Mouse (Mus musculus) c-Kit-negative CD71-positive TER-119-positive erythroid progenitor cells, embryonic 14.5 days (primary cell): ENCODE data around the gene Armt1.
"Not testable (repeated sequence)": the region's sequence is repeated elsewhere in the genome, so short reads cannot be mapped to it uniquely, and the experiment has no call there.

Experiments used
- DNase-seq: peaks from one replicate; pipeline ENCODE4 v3.0.0-alpha.2; 2013; ENCODE audit warnings: low read depth, low spot score

Gene Armt1

DNA sequence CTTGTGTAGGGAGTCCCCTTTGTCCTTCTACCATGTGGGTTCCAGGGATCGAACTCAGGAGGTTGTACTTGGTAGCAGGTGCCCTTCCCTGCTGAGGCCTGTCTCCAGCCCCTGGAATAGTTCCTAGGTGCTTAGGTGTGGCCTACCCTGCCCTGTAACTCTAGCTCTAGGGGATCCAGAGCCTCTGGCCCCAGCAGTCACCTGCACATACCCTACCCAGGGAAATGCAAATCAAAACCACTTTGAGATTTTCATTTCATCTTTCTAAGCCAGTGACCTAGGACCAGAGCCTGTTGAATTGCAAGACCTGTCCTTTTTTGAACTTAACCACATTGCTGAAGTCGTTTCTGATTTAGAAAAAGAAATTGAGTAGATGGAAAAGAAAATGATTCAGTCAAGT lies 1.6 kb downstream of the Armt1 start:
- DNase-seq: not testable (repeated sequence)

DNA sequence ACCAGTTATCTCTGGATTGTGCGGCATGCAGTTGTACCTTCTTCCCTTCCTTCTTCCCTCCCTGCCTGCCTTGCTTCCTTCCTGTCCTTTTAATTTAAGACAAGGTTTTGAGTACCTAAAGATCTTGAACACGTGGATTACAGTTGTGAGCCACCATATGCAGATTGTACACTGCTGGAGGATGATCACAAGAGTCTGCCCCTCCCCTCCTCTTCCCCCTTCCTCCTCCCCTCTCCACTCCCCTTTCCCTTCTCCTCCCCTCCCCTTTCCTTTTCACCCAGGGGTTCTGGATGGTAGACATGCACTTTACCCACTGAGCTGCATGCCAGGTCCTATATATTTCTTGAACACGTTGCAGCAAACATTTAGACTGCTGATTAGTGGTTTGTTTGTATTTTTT lies 3.1 kb downstream of the Armt1 start:
- no peak for DNase-seq

- no peak for DNase-seq
Measured at GRCm38 (mm10) chr10:4456409-4456808, 24.1 kb downstream of the Armt1 start.

GRCm38 (mm10) chr10:4460201-4460600 lies 27.9 kb downstream of the Armt1 start:
- peak; percentile 26 for DNase-seq

- no peak for DNase-seq
Measured at GRCm38 (mm10) chr10:4465799-4466198, 33.5 kb downstream of the Armt1 start.

DNA sequence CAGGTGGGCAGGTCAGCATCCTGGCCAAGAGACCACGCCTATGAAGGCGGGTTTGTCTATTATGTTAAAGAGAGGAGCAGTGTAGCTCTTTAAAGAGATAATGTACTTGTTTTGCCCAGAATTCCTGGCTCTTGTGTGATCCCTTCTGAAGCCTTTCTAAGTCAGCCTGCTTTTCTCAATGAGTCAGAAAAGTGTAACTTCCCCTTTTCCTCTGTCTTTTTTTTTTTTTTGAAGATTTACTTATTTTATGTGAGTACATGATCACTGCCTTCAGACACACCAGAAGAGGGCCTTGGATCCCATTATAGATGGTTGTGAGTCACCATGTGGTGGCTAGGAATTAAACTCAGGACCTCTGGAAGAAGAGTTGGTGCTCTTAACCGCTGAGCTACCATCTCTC lies 37.1 kb downstream of the Armt1 start:
- DNase-seq: no peak

- no peak for DNase-seq
Measured at GRCm38 (mm10) chr10:4473591-4473993, 41.3 kb downstream of the Armt1 start.

GRCm38 (mm10) chr10:4475431-4475830 lies 43.2 kb downstream of the Armt1 start:
- no peak for DNase-seq

DNA sequence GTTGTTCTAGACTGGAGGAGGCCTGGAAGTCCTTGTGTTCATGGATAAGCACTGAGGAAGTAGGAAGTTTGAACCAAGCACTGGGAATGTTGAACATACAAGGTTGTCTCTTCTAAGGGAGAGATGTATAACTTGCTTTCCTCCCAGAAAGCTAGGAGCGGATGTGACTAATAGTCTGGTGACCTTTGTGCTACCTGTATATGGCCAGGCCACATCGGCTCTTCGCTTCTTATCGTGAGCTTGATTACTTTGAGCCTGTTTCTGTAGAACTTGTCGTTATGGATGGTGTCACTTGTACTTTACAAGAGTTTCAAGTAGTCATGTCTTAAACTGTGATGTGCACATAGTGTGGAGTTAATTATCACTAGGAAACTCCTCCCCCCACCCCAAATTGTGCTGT lies 44.3 kb downstream of the Armt1 start:
- no peak for DNase-seq

DNA sequence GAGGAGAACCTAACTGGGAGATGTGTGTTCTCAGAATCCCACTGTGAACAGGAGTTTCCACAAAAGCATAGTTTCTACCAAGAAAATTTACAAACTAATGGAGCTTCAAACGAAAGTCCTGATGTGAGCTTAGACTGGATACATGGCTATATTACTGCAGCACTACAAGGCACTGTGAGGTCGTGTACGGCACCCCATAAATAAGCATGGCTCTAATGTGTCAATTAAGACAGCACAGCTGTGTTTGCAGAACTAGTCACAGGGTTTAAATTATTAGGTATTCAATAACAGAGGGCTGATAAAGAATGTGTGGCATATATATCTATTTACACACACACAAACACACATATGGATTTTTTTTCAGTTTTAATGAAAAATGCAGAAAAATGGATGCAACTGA lies 48.7 kb downstream of the Armt1 start:
- no peak for DNase-seq

- DNase-seq: no peak
Measured at GRCm38 (mm10) chr10:4481695-4482094, 49.4 kb downstream of the Armt1 start.

GRCm38 (mm10) chr10:4482355-4482754 lies 50.1 kb downstream of the Armt1 start, which contains the start of gene Ccdc170:
TSS of gene Ccdc170 (plus strand) at chr10:4482502.
- DNase-seq: no peak

DNA sequence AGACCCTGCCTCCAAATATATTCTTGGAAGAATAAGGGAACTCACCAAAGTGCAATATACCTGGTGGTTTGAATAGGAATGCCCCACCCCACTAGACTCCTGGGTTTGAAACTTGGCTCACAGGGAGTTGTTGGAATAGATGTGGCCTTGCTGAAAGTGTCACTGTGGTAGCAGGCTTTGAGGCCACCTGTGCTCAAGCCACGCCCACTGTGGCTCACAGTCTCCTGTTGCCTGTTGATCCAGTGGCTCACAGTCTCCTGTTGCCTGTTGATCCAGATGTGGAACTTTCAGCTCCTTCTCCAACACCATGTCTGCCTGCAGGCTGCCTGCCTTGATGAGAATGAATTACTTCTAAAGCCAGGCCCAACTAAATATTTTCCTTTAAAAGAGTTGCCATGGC lies 51.6 kb downstream of the Armt1 start:
- DNase-seq: no peak

- DNase-seq: no peak
Measured at GRCm38 (mm10) chr10:4484986-4485385, 52.7 kb downstream of the Armt1 start.

DNA sequence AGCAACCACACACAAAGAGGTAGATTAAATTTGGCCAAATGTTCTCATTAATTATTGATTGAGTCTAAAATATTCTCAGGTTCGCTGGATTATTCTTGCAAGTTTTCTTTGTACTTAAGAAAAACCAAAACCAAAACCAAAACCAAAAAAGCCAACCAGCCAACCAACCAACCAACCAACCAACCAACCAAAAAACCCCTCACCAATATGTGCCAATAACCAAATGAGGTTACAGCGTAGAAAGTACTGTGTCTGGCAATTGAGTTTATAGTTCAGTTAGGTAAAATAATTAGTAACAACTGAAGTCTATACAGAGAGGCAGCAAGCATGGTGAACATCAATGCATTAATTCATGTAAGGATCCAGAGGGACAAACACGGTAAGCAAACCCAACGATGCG lies 57.6 kb downstream of the Armt1 start:
- DNase-seq: no peak

- no peak for DNase-seq
Measured at GRCm38 (mm10) chr10:4491281-4491680, 59.0 kb downstream of the Armt1 start.

DNA sequence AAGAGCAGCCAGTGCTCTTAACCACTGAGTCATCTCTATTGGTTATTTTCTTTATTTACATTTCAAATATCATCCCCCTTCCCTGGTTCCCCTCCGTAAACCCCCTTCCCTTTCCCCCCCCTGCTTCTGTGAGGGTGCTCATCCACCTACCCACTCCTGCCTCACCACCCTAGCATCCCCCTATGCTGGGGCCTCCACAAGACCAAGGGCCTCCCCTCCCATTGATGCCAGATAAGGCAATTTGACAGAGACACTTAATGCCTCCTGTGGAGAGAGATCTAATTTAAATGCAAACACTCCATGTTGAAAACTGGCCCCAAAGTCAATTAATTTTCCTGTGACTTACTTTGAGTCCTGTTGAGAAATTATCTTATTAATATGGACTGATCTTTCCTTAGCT lies 59.8 kb downstream of the Armt1 start:
- DNase-seq: no peak

DNA sequence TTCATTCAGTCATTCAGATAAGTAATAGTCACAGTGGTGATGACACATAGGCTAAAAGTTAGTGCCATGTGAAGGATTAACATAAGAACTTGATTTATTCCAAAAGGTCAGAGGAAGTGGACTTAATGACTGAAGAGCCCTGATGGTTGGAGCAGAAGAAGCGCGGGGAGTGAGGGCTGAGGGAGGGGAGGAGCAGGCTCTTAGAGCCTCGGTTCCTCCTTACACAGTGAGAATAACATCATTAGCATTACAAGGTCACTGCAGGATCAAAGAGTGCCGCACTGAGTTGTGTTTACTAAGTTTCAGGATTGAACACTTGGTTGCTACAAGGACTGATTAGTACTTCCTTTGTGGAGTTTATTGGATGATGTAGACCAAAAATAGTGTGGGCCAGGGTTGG lies 60.6 kb downstream of the Armt1 start:
- no peak for DNase-seq

- DNase-seq: no peak
Measured at GRCm38 (mm10) chr10:4503251-4503650, 71.0 kb downstream of the Armt1 start.
